Mouse (Mus musculus) ES-Bruce4 (cell line): ENCODE results near the gene Vmn1r181. TPM values are rescaled to one million over a fixed set of nuclear protein-coding genes. Genes with fewer than 3 reads are reported as not detected.
"Not testable (repeated sequence)": the region's sequence is repeated elsewhere in the genome, so short reads cannot be mapped to it uniquely, and the experiment has no call there.

Experiments used
- H3K27ac ChIP-seq: 2 replicates; pipeline ENCODE4 v1.5.1; 2012; ENCODE audit warnings: low read length, inconsistent platforms; ENCODE audit not compliant: insufficient read depth
- H3K27me3 ChIP-seq: 2 replicates; pipeline ENCODE4 v1.6.1; 2012; ENCODE audit warnings: mild to moderate bottlenecking, low read length, inconsistent platforms; ENCODE audit not compliant: control insufficient read depth, poor library complexity, insufficient read depth, severe bottlenecking
- H3K36me3 ChIP-seq: 2 replicates; pipeline ENCODE4 v1.6.1; 2012; ENCODE audit warnings: inconsistent platforms, mild to moderate bottlenecking, low read length, moderate library complexity; ENCODE audit not compliant: control insufficient read depth, poor library complexity, insufficient read depth, severe bottlenecking
- H3K4me1 ChIP-seq: one replicate; pipeline ENCODE4 v1.8.1; 2011; ENCODE audit warnings: low read length; ENCODE audit not compliant: control insufficient read depth, insufficient read depth
- H3K4me3 ChIP-seq: 2 replicates; pipeline ENCODE4 v1.5.1; 2011; ENCODE audit warnings: low read depth, mild to moderate bottlenecking, low read length
- H3K9ac ChIP-seq: 2 replicates; pipeline ENCODE4 v1.6.1; 2012; ENCODE audit warnings: low read depth, mild to moderate bottlenecking, inconsistent platforms; ENCODE audit not compliant: poor library complexity, severe bottlenecking
- H3K9me3 ChIP-seq: replicated peaks from 2 replicates; pipeline ENCODE4 v1.6.1; 2012; ENCODE audit warnings: mild to moderate bottlenecking, low read length, inconsistent platforms; ENCODE audit not compliant: control insufficient read depth, poor library complexity, insufficient read depth, severe bottlenecking
- CTCF ChIP-seq: IDR thresholded peaks from one replicate; pipeline ENCODE4 v1.8.1; 2011; ENCODE audit warnings: low read depth, low read length
- EP300 ChIP-seq: IDR thresholded peaks from 2 replicates; pipeline ENCODE4 v1.6.1; 2011; ENCODE audit warnings: low read depth, low read length; ENCODE audit not compliant: insufficient read depth
- POLR2A ChIP-seq: IDR thresholded peaks from one replicate; pipeline ENCODE4 v1.8.1; 2011; ENCODE audit warnings: low read length; ENCODE audit not compliant: insufficient read depth
- polyA plus RNA-seq: library from polyadenylated mRNA; stranded (reverse); fragments of >200 nt; gene quantifications from 2 replicates; pipeline ENCODE4 v1.2.4, GENCODE M21; 2011; ENCODE audit warnings: low read depth; ENCODE audit not compliant: missing spikeins, insufficient read depth, insufficient read length

The Vmn1r181 gene
- polyA plus RNA-seq = 0.15 TPM in 1 of 2 replicates, not detected in the other

- not testable (repeated sequence) for H3K4me3 ChIP-seq, H3K9me3 ChIP-seq, H3K9ac ChIP-seq, H3K27ac ChIP-seq, H3K4me1 ChIP-seq, H3K36me3 ChIP-seq, H3K27me3 ChIP-seq
Measured at GRCm38 (mm10) chr7:23974315-23974714, at the start of gene Vmn1r181. Gene Vmn1r181, plus strand, starts transcription at chr7:23974615.

GRCm38 (mm10) chr7:23926678-23927077 is 47.7 kb upstream of the Vmn1r181 start, which contains the start of gene Vmn1r179:
Gene Vmn1r179, plus strand, starts transcription at chr7:23926978.
- H3K36me3 ChIP-seq = no peaks in the 10 kb centered on the region
- TF ChIP-seq POLR2A (no peak), EP300 (no peak), CTCF (no peak)
- no peaks in the 10 kb centered on the region for H3K4me1 ChIP-seq
- H3K9ac ChIP-seq = no peak within 1 kb of the TSS
- H3K9me3 ChIP-seq = no peaks in the 10 kb centered on the region
- no peaks in the 10 kb centered on the region; the same call in 1 of the 2 replicates for H3K27me3 ChIP-seq
- no peak within 1 kb of the TSS for H3K27ac ChIP-seq
- no peak within 1 kb of the TSS for H3K4me3 ChIP-seq

GRCm38 (mm10) chr7:23950332-23950731 is 24.1 kb upstream of the Vmn1r181 start, which contains the start of gene Vmn1r180:
Gene Vmn1r180, plus strand, starts transcription at chr7:23950632.
- Histone ChIP-seq H3K9ac (no peak within 1 kb of the TSS), H3K36me3 (no peaks in the 10 kb centered on the region), H3K4me3 (no peak within 1 kb of the TSS), H3K27me3 (no peaks in the 10 kb centered on the region), H3K9me3 (no peaks in the 10 kb centered on the region), H3K27ac (no peak within 1 kb of the TSS), H3K4me1 (no peaks in the 10 kb centered on the region)
- no peak for TF ChIP-seq POLR2A
- TF ChIP-seq CTCF = no peak
- no peak for TF ChIP-seq EP300

GRCm38 (mm10) chr7:23968044-23968443 is 6.4 kb upstream of the Vmn1r181 start:
- not testable (repeated sequence) for H3K27ac ChIP-seq, H3K4me1 ChIP-seq, H3K9me3 ChIP-seq, H3K36me3 ChIP-seq, H3K4me3 ChIP-seq, H3K9ac ChIP-seq, H3K27me3 ChIP-seq

- H3K36me3 ChIP-seq = no peaks in the 10 kb centered on the region
- no peak within 1 kb of the TSS for H3K27ac ChIP-seq
- H3K4me3 ChIP-seq = no peak within 1 kb of the TSS
- H3K27me3 ChIP-seq = no peaks in the 10 kb centered on the region
- H3K4me1 ChIP-seq = no peaks in the 10 kb centered on the region
- no peak for TF ChIP-seq POLR2A
- no peak for TF ChIP-seq EP300
- TF ChIP-seq CTCF = no peak
- H3K9ac ChIP-seq = no peak within 1 kb of the TSS
- H3K9me3 ChIP-seq = no peaks in the 10 kb centered on the region
Measured at GRCm38 (mm10) chr7:24001391-24001790, 27.0 kb downstream of the Vmn1r181 start, which contains the start of gene V1rd19. Gene V1rd19, plus strand, starts transcription at chr7:24001691.

Other genes with a start within 250 kb of the Vmn1r181 start
- not detected in 2 replicates for gene Vmn1r174, start 222.3 kb upstream of the Vmn1r181 start, polyA plus RNA-seq
- 0.23 TPM in 1 of 2 replicates, not detected in the other for gene Vmn1r175, start 164.0 kb upstream of the Vmn1r181 start, polyA plus RNA-seq
- gene Vmn1r176, start 137.2 kb upstream of the Vmn1r181 start, polyA plus RNA-seq = not detected in 2 replicates
- not detected in 2 replicates for gene Vmn1r177, start 108.2 kb upstream of the Vmn1r181 start, polyA plus RNA-seq
- gene Vmn1r178, start 82.6 kb upstream of the Vmn1r181 start, polyA plus RNA-seq = not detected in 2 replicates
- not detected in 2 replicates for gene Vmn1r179, start 47.6 kb upstream of the Vmn1r181 start, polyA plus RNA-seq
- not detected in 2 replicates for gene Vmn1r180, start 24.0 kb upstream of the Vmn1r181 start, polyA plus RNA-seq
- gene V1rd19, start 27.1 kb downstream of the Vmn1r181 start, polyA plus RNA-seq = not detected in 2 replicates
- gene Vmn1r183, start 78.6 kb downstream of the Vmn1r181 start, polyA plus RNA-seq = not detected in 2 replicates
- gene Zfp180, start 107.3 kb downstream of the Vmn1r181 start, polyA plus RNA-seq = 16.9 and 18.2 TPM in 2 replicates
- 1.3 and 1.4 TPM in 2 replicates for gene Zfp112, start 137.7 kb downstream of the Vmn1r181 start, polyA plus RNA-seq
- 3.9 and 4.6 TPM in 2 replicates for gene Zfp235, start 159.6 kb downstream of the Vmn1r181 start, polyA plus RNA-seq
- gene Zfp114, start 200.4 kb downstream of the Vmn1r181 start, polyA plus RNA-seq = 0.84 and 1.9 TPM in 2 replicates
- gene Zfp111, start 236.8 kb downstream of the Vmn1r181 start, polyA plus RNA-seq = 7.9 and 8.9 TPM in 2 replicates